Mouse (Mus musculus) heart, embryonic 11.5 days (tissue): ENCODE results near the gene Igf1r. TPM values are rescaled to one million over a fixed set of nuclear protein-coding genes. Genes with fewer than 3 reads are reported as not detected.
A peak's percentile ranks its signal among the peaks of the same experiment; 100 is the strongest.

ENCODE experiments used
- ATAC-seq: fragments of 200-750 bp; cut with Nextera tagmentation; replicated peaks from 2 replicates; pipeline ENCODE4 v1.8.0; 2017; ENCODE audit warnings: moderate library complexity; ENCODE audit not compliant: insufficient number of reproducible peaks, low FRiP score, low TSS enrichment
- H3K27ac ChIP-seq: fragments of 300-500 bp; sonication (generic); 2 replicates; pipeline ENCODE4 v1.5.1; 2014; ENCODE audit warnings: mild to moderate bottlenecking, low read depth, low read length
- H3K27me3 ChIP-seq: fragments of 300-500 bp; sonication (generic); 2 replicates; pipeline ENCODE4 v1.6.1; 2014; ENCODE audit warnings: mild to moderate bottlenecking, low read length, mixed read lengths; ENCODE audit not compliant: control insufficient read depth, insufficient read depth
- H3K36me3 ChIP-seq: fragments of 300-500 bp; sonication (generic); 2 replicates; pipeline ENCODE4 v1.6.1; 2014; ENCODE audit warnings: mild to moderate bottlenecking, low read length, moderate library complexity, mixed read lengths; ENCODE audit not compliant: control insufficient read depth, insufficient read depth
- H3K4me1 ChIP-seq: fragments of 300-500 bp; sonication (generic); 2 replicates; pipeline ENCODE4 v1.6.1; 2014; ENCODE audit warnings: low read length; ENCODE audit not compliant: control insufficient read depth, insufficient read depth
- H3K4me2 ChIP-seq: fragments of 300-500 bp; sonication (generic); 2 replicates; pipeline ENCODE4 v1.6.1; 2014; ENCODE audit warnings: mild to moderate bottlenecking, moderate library complexity
- H3K4me3 ChIP-seq: fragments of 300-500 bp; sonication (generic); 2 replicates; pipeline ENCODE4 v1.5.1; 2014; ENCODE audit warnings: low read depth, low read length
- H3K9ac ChIP-seq: fragments of 300-500 bp; sonication (generic); 2 replicates; pipeline ENCODE4 v1.6.1; 2014; ENCODE audit warnings: mild to moderate bottlenecking, low read depth, low read length, moderate library complexity
- H3K9me3 ChIP-seq: fragments of 300-500 bp; sonication (generic); replicated peaks from 2 replicates; pipeline ENCODE4 v1.6.1; 2016; ENCODE audit warnings: low read length; ENCODE audit not compliant: control insufficient read depth
- WGBS: fragments of 180-500 bp; shearing (Covaris S2); extraction: QIAGEN DNeasy Blood & Tissue Kit; methylation state at CpG from one replicate; pipeline ENCODE4 v1.1.7; 2014; ENCODE audit not compliant: insufficient replicate concordance; 5-methylcytosine and 5-hydroxymethylcytosine counted together
- polyA plus RNA-seq: library from polyadenylated mRNA; unstranded; fragments of >200 nt; fragmentation: Nextera tagmentation; extraction: Ambion mirVana; gene quantifications from 2 replicates; pipeline ENCODE4 v1.2.1, GENCODE M21; 2014

Igf1r gene
- polyA plus RNA-seq: 16.1 and 19.3 TPM in 2 replicates

- no peak for ATAC-seq
- no peaks in the 10 kb centered on the region for H3K36me3 ChIP-seq
- H3K4me2 ChIP-seq: peak within 1 kb of the TSS; percentile 97
- WGBS: under 1% methylated on average over 62 of the region's 62 CpGs
- peak within 1 kb of the TSS; percentile 98 for H3K9ac ChIP-seq
- H3K27me3 ChIP-seq: no peaks in the 10 kb centered on the region
- peak within 1 kb of the TSS; percentile 100 for H3K27ac ChIP-seq
- H3K4me3 ChIP-seq: peak within 1 kb of the TSS; percentile 95
- H3K4me1 ChIP-seq: peaks cover 34% of the 10 kb centered on the region
- H3K9me3 ChIP-seq: no peaks in the 10 kb centered on the region
Observed at GRCm38 (mm10) chr7:67952777-67953700, at the start of gene Igf1r. Gene Igf1r (plus strand): TSS chr7:67952827.

- no peaks in the 10 kb centered on the region for H3K9me3 ChIP-seq
- no peaks in the 10 kb centered on the region for H3K36me3 ChIP-seq
- H3K27me3 ChIP-seq: no peaks in the 10 kb centered on the region
- H3K9ac ChIP-seq: no peak overlapping the region
- H3K4me3 ChIP-seq: no peak overlapping the region
- no peak overlapping the region for H3K4me2 ChIP-seq
- ATAC-seq: no peak
- peaks cover 11% of the 10 kb centered on the region; the same call in 1 of the 2 replicates for H3K4me1 ChIP-seq
- H3K27ac ChIP-seq: no peak overlapping the region
- WGBS: 79% methylated on average over 2 of the region's 2 CpGs
Observed at GRCm38 (mm10) chr7:67906358-67906757, 46.3 kb upstream of the Igf1r start.

- H3K9ac ChIP-seq: no peak overlapping the region
- no peak overlapping the region for H3K4me2 ChIP-seq
- H3K27ac ChIP-seq: no peak overlapping the region
- no peaks in the 10 kb centered on the region for H3K9me3 ChIP-seq
- no peak for ATAC-seq
- 65% methylated on average over 9 of the region's 9 CpGs for WGBS
- no peaks in the 10 kb centered on the region for H3K27me3 ChIP-seq
- no peaks in the 10 kb centered on the region for H3K36me3 ChIP-seq
- H3K4me3 ChIP-seq: no peak overlapping the region
- peaks cover 11% of the 10 kb centered on the region; the same call in 1 of the 2 replicates for H3K4me1 ChIP-seq
Observed at GRCm38 (mm10) chr7:67907786-67908400, 44.7 kb upstream of the Igf1r start.

- Histone ChIP-seq H3K4me2 (peak overlapping the region; percentile 46), H3K27me3 (no peaks in the 10 kb centered on the region), H3K9me3 (no peaks in the 10 kb centered on the region), H3K36me3 (no peaks in the 10 kb centered on the region), H3K4me3 (no peak overlapping the region), H3K27ac (peak overlapping the region; percentile 78), H3K4me1 (peaks cover 11% of the 10 kb centered on the region; the same call in 1 of the 2 replicates), H3K9ac (no peak overlapping the region)
- WGBS: 18% methylated on average over 10 of the region's 10 CpGs
- ATAC-seq: no peak
Observed at GRCm38 (mm10) chr7:67910528-67910927, 42.1 kb upstream of the Igf1r start.

- Histone ChIP-seq H3K9ac (0 out of 2 replicates have a peak overlapping the region, but pooled peaks have one; percentile 3), H3K9me3 (no peaks in the 10 kb centered on the region), H3K4me3 (no peak overlapping the region), H3K27me3 (no peaks in the 10 kb centered on the region), H3K36me3 (no peaks in the 10 kb centered on the region), H3K27ac (peak overlapping the region; percentile 78), H3K4me1 (peaks cover 14% of the 10 kb centered on the region), H3K4me2 (peak overlapping the region; percentile 46; the same call in 1 of the 2 replicates)
- 21% methylated on average over 3 of the region's 3 CpGs for WGBS
- ATAC-seq: no peak
Observed at GRCm38 (mm10) chr7:67910947-67911346, 41.7 kb upstream of the Igf1r start.

GRCm38 (mm10) chr7:67911841-67912240, 40.8 kb upstream of the Igf1r start:
- no peak overlapping the region for H3K4me3 ChIP-seq
- peaks cover 18% of the 10 kb centered on the region for H3K4me1 ChIP-seq
- no peak overlapping the region for H3K27ac ChIP-seq
- 50% methylated on average over 6 of the region's 6 CpGs for WGBS
- H3K4me2 ChIP-seq: no peak overlapping the region
- no peaks in the 10 kb centered on the region for H3K36me3 ChIP-seq
- H3K9me3 ChIP-seq: no peaks in the 10 kb centered on the region
- ATAC-seq: no peak
- H3K9ac ChIP-seq: no peak overlapping the region
- H3K27me3 ChIP-seq: no peaks in the 10 kb centered on the region

GRCm38 (mm10) chr7:67916960-67917359, 35.7 kb upstream of the Igf1r start:
- WGBS: 31% methylated on average over 8 of the region's 8 CpGs
- H3K9ac ChIP-seq: no peak overlapping the region
- no peak for ATAC-seq

GRCm38 (mm10) chr7:67917753-67918152, 34.9 kb upstream of the Igf1r start:
- Histone ChIP-seq H3K9me3 (no peaks in the 10 kb centered on the region), H3K27me3 (no peaks in the 10 kb centered on the region), H3K27ac (peak overlapping the region; percentile 15; the same call in 1 of the 2 replicates), H3K4me2 (no peak overlapping the region), H3K36me3 (no peaks in the 10 kb centered on the region), H3K9ac (no peak overlapping the region), H3K4me1 (peaks cover 29% of the 10 kb centered on the region), H3K4me3 (no peak overlapping the region)
- ATAC-seq: no peak
- 82% methylated on average over 2 of the region's 2 CpGs for WGBS

More at GRCm38 (mm10) chr7:67916960-67917359, 35.7 kb upstream of the Igf1r start:
- peak overlapping the region; percentile 62; the same call in 1 of the 2 replicates for H3K27ac ChIP-seq
- no peak overlapping the region for H3K4me3 ChIP-seq
- H3K36me3 ChIP-seq: no peaks in the 10 kb centered on the region
- H3K9me3 ChIP-seq: no peaks in the 10 kb centered on the region
- peaks cover 27% of the 10 kb centered on the region for H3K4me1 ChIP-seq
- H3K4me2 ChIP-seq: peak overlapping the region; percentile 35
- H3K27me3 ChIP-seq: no peaks in the 10 kb centered on the region
